Mouse (Mus musculus): ENCODE results near the gene Trp73. TPM values are rescaled to one million over a fixed set of nuclear protein-coding genes. Genes with fewer than 3 reads are reported as not detected.
A peak's percentile ranks its signal among the peaks of the same experiment; 100 is the strongest.

Gene Trp73
- polyA plus RNA-seq (2015; fragmentation: Nextera tagmentation; extraction: Ambion mirVana) = 0.05 TPM in 1 of 2 replicates, not detected in the other

DNA sequence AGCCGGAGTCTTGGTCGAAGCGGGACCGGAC lies at the start of gene Trp73:
TSS of gene Trp73 (minus strand) at position 27 of the 31 bp plus-strand sequence.
- no peak within 1 kb of the TSS for H3K9ac ChIP-seq
- H3K4me2 ChIP-seq = peak within 1 kb of the TSS; percentile 92
- peaks cover 72% of the 10 kb centered on the region for H3K27me3 ChIP-seq
- 0% methylated on average over 4 of the region's 4 CpGs for WGBS (ENCODE audit: insufficient replicate concordance)
- no peak within 1 kb of the TSS for H3K27ac ChIP-seq (replicated peaks)
- no peaks in the 10 kb centered on the region for H3K9me3 ChIP-seq (replicated peaks)
- no peak for ATAC-seq (ENCODE audit: insufficient read depth)
- peaks cover 46% of the 10 kb centered on the region for H3K4me1 ChIP-seq (replicated peaks)
- peak within 1 kb of the TSS; percentile 86 for H3K4me3 ChIP-seq (replicated peaks)
- H3K36me3 ChIP-seq (replicated peaks) = no peaks in the 10 kb centered on the region

DNA sequence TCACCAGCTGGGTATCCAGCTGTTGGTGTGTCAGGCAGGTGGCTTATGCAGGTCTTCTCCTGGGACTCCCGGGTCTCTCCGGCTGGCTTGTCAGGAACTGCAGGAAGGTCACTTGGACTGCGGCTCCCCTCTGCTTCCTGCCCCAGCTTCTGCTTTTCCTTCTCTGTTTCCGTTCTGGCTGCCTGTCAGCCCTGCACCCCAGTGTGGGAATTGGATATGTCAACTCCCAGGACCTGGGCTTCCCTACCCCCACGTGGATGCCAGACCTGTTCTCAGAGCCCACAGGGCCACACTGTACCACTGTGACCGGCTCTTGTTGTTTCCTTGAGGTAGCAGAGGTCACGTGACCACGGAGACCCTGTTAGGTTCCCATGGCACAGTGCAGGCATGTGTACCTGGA lies 48.9 kb upstream of the Trp73 start:
- Histone ChIP-seq H3K4me3 (replicated peaks) (no peak overlapping the region), H3K27ac (replicated peaks) (no peak overlapping the region), H3K36me3 (replicated peaks) (no peaks in the 10 kb centered on the region), H3K4me2 (no peak overlapping the region), H3K27me3 (peaks cover 5% of the 10 kb centered on the region), H3K9me3 (replicated peaks) (no peaks in the 10 kb centered on the region), H3K9ac (no peak overlapping the region), H3K4me1 (replicated peaks) (no peaks in the 10 kb centered on the region)
- no peak for ATAC-seq (ENCODE audit: insufficient read depth)
- 18% methylated on average over 8 of the region's 8 CpGs for WGBS (ENCODE audit: insufficient replicate concordance)

DNA sequence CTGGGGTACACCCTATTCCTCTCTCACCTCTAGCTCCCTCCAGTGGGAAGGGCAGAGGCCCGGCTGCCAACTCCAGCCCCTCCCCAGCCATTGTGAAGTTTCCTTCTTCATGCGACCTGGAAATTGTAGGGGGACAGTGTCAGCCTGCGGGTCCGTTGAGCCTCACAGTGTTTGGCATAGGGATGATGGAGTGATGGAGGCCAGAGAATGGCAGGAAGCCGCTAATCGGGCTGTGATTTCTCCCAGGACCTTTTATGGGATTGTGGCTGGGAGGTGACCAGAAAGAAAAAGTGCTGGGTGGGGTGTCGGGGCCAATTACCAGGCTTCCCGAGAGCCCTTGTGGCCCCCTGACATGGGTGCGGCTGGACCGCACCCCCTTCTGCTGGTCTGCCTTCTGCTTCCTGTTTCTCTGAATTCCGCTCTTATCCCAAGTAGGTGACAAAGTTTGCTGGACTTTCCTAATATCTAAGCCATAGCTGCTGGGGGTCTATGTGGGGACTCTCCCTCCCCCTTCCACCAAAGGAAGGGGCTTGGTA lies 46.1 kb upstream of the Trp73 start:
- Histone ChIP-seq H3K4me2 (no peak overlapping the region), H3K9ac (no peak overlapping the region), H3K36me3 (replicated peaks) (no peaks in the 10 kb centered on the region), H3K4me3 (replicated peaks) (no peak overlapping the region), H3K27me3 (peaks cover 10% of the 10 kb centered on the region), H3K9me3 (replicated peaks) (no peaks in the 10 kb centered on the region), H3K4me1 (replicated peaks) (no peaks in the 10 kb centered on the region), H3K27ac (replicated peaks) (no peak overlapping the region)
- 44% methylated on average over 11 of the region's 11 CpGs for WGBS (ENCODE audit: insufficient replicate concordance)
- ATAC-seq (ENCODE audit: insufficient read depth) = no peak

GRCm38 (mm10) chr4:154185001-154185400 lies 45.0 kb upstream of the Trp73 start:
- Histone ChIP-seq H3K4me2 (no peak overlapping the region), H3K4me3 (replicated peaks) (no peak overlapping the region), H3K9ac (no peak overlapping the region), H3K9me3 (replicated peaks) (no peaks in the 10 kb centered on the region), H3K27ac (replicated peaks) (no peak overlapping the region), H3K4me1 (replicated peaks) (no peaks in the 10 kb centered on the region), H3K36me3 (replicated peaks) (no peaks in the 10 kb centered on the region), H3K27me3 (peaks cover 10% of the 10 kb centered on the region)
- no peak for ATAC-seq (ENCODE audit: insufficient read depth)
- 63% methylated on average over 5 of the region's 5 CpGs for WGBS (ENCODE audit: insufficient replicate concordance)

DNA sequence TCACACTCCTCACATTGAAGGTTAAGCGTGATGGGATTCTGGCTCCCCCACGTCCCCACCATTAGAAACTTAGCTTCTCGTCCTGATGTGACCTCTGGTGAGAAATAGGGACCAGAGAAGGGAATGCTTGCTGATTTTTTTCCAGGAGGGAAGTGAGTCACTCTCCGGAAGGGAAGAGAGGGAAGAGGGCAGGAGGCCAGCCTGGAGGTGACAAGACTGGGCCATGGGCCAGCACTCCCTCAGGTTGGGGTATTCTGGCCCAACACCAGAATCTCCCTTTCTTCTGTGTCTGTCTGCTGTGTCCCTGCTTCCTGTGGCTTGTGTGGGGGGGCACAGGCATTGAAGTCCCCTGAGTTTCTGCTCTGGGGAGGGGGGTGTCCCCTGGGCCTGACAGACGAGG lies 43.6 kb upstream of the Trp73 start:
- H3K27ac ChIP-seq (replicated peaks) = no peak overlapping the region
- no peaks in the 10 kb centered on the region for H3K4me1 ChIP-seq (replicated peaks)
- 59% methylated on average over 5 of the region's 5 CpGs for WGBS (ENCODE audit: insufficient replicate concordance)
- H3K4me3 ChIP-seq (replicated peaks) = no peak overlapping the region
- H3K27me3 ChIP-seq = peaks cover 10% of the 10 kb centered on the region
- no peaks in the 10 kb centered on the region for H3K9me3 ChIP-seq (replicated peaks)
- no peaks in the 10 kb centered on the region for H3K36me3 ChIP-seq (replicated peaks)
- no peak overlapping the region for H3K4me2 ChIP-seq
- ATAC-seq (ENCODE audit: insufficient read depth) = no peak
- no peak overlapping the region for H3K9ac ChIP-seq

GRCm38 (mm10) chr4:154181001-154181400 lies 41.0 kb upstream of the Trp73 start:
- H3K4me2 ChIP-seq = no peak overlapping the region
- no peak overlapping the region for H3K9ac ChIP-seq
- no peak overlapping the region for H3K4me3 ChIP-seq (replicated peaks)
- H3K36me3 ChIP-seq (replicated peaks) = no peaks in the 10 kb centered on the region
- no peak overlapping the region for H3K27ac ChIP-seq (replicated peaks)
- WGBS (ENCODE audit: insufficient replicate concordance) = 73% methylated on average over 7 of the region's 7 CpGs
- H3K9me3 ChIP-seq (replicated peaks) = no peaks in the 10 kb centered on the region
- ATAC-seq (ENCODE audit: insufficient read depth) = no peak
- H3K27me3 ChIP-seq = peaks cover 5% of the 10 kb centered on the region
- H3K4me1 ChIP-seq (replicated peaks) = no peaks in the 10 kb centered on the region

DNA sequence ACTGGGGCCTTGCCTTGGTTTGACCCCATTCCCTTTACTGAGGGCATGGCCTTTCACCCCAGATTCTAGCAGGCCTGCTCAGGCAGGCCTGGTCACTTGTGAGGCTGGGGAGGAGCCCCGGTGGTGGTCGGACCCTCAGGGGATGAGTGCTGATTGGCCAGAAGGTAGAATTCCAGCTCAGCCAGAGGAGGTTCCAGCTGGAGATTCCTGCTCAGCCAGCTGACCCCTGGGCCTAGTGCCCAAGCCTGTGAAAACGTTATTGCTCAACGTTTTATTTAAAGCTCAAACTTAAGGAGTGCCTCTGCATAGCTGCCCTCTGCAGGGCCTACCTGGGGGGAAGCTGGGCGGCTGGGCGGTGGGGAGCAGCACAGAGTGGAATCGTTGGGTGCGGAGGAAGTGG lies 37.2 kb upstream of the Trp73 start:
- WGBS (ENCODE audit: insufficient replicate concordance) = 57% methylated on average over 8 of the region's 8 CpGs
- H3K4me3 ChIP-seq (replicated peaks) = no peak overlapping the region
- H3K9me3 ChIP-seq (replicated peaks) = no peaks in the 10 kb centered on the region
- no peak overlapping the region for H3K27ac ChIP-seq (replicated peaks)
- peaks cover 23% of the 10 kb centered on the region for H3K27me3 ChIP-seq
- ATAC-seq (ENCODE audit: insufficient read depth) = no peak
- no peaks in the 10 kb centered on the region for H3K36me3 ChIP-seq (replicated peaks)
- no peak overlapping the region for H3K4me2 ChIP-seq
- no peaks in the 10 kb centered on the region for H3K4me1 ChIP-seq (replicated peaks)
- H3K9ac ChIP-seq = no peak overlapping the region

GRCm38 (mm10) chr4:154171931-154172604 lies 32.1 kb upstream of the Trp73 start:
- Histone ChIP-seq H3K9me3 (replicated peaks) (no peaks in the 10 kb centered on the region), H3K36me3 (replicated peaks) (no peaks in the 10 kb centered on the region), H3K27me3 (peaks cover 70% of the 10 kb centered on the region), H3K9ac (no peak overlapping the region), H3K4me3 (replicated peaks) (no peak overlapping the region), H3K4me1 (replicated peaks) (peaks cover 3% of the 10 kb centered on the region), H3K27ac (replicated peaks) (no peak overlapping the region), H3K4me2 (no peak overlapping the region)
- no peak for ATAC-seq (ENCODE audit: insufficient read depth)
- WGBS (ENCODE audit: insufficient replicate concordance) = 33% methylated on average over 13 of the region's 13 CpGs

GRCm38 (mm10) chr4:154171151-154171930 lies 31.3 kb upstream of the Trp73 start:
- no peak overlapping the region for H3K9ac ChIP-seq
- H3K4me2 ChIP-seq = peak overlapping the region; percentile 60
- H3K4me3 ChIP-seq (replicated peaks) = peak overlapping the region; percentile 40
- WGBS (ENCODE audit: insufficient replicate concordance) = 2% methylated on average over 37 of the region's 37 CpGs
- no peaks in the 10 kb centered on the region for H3K36me3 ChIP-seq (replicated peaks)
- no peak for ATAC-seq (ENCODE audit: insufficient read depth)
- peaks cover 3% of the 10 kb centered on the region for H3K4me1 ChIP-seq (replicated peaks)
- no peaks in the 10 kb centered on the region for H3K9me3 ChIP-seq (replicated peaks)
- no peak overlapping the region for H3K27ac ChIP-seq (replicated peaks)
- peaks cover 76% of the 10 kb centered on the region for H3K27me3 ChIP-seq

DNA sequence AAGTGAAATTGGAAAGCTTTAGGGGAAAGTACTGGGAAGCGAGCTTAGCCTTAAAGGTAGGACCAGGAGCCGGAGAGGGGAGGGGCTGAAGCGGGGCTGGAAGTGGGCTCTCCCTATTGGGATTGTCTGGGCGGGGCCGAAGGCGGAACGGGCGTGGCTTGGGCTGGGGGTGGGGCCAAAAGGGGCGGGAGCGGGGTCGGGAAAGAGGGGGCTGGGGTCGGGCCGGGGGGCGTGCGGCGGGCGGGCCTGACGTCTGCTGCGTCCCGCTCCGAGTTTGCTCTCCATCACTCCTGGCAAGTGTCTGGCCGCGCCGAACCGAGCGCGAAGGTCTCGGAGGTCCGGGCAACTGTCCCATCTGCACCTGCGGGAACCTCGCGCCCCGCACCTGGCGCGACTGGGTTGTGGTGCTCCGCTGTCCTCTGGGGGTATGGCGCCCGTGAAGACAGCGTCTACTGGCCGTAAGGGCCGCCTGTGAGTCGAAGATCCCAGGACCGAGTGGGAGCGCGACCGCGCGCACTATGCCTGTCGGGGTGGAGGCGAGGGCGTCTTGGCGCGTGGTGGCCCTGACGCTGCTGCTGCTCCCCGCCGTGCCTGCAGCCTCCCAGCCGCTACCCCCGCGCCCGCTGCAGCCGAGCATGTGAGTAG lies 30.6 kb upstream of the Trp73 start, which contains the start of gene Megf6:
TSS of gene Megf6 (plus strand) at position 225 of the 645 bp plus-strand sequence.
- Histone ChIP-seq H3K27ac (replicated peaks) (no peak within 1 kb of the TSS), H3K9me3 (replicated peaks) (no peaks in the 10 kb centered on the region), H3K9ac (no peak within 1 kb of the TSS), H3K4me1 (replicated peaks) (peaks cover 3% of the 10 kb centered on the region), H3K36me3 (replicated peaks) (no peaks in the 10 kb centered on the region), H3K27me3 (peaks cover 81% of the 10 kb centered on the region), H3K4me3 (replicated peaks) (peak within 1 kb of the TSS; percentile 40), H3K4me2 (peak within 1 kb of the TSS; percentile 60)
- no peak for ATAC-seq (ENCODE audit: insufficient read depth)
- under 1% methylated on average over 59 of the region's 61 CpGs for WGBS (ENCODE audit: insufficient replicate concordance)

DNA sequence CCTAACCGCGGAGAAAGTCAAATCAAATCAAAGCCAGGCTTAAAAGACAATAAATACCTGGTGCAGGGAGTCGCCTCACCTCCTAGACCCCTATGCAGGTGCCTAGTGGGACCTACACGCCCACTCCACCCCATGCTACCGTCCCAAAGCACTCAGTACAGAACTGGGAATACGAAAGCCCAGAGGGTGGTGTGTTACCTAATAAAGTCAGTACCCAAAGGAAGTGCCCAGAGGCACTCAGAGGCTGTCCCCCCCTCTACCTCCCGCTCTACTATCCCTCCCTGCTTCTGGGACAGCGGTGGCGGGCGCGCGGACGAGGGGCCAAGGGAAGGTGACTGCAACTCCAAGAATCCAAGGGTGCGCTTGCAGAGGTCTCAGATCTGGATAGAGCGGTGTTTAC lies 30.0 kb upstream of the Trp73 start:
- H3K27me3 ChIP-seq = peaks cover 81% of the 10 kb centered on the region
- no peaks in the 10 kb centered on the region for H3K9me3 ChIP-seq (replicated peaks)
- H3K4me3 ChIP-seq (replicated peaks) = peak overlapping the region; percentile 40
- WGBS (ENCODE audit: insufficient replicate concordance) = 4% methylated on average over 15 of the region's 15 CpGs
- H3K4me1 ChIP-seq (replicated peaks) = peaks cover 3% of the 10 kb centered on the region
- H3K4me2 ChIP-seq = peak overlapping the region; percentile 60
- ATAC-seq (ENCODE audit: insufficient read depth) = no peak
- H3K27ac ChIP-seq (replicated peaks) = no peak overlapping the region
- H3K9ac ChIP-seq = no peak overlapping the region
- H3K36me3 ChIP-seq (replicated peaks) = no peaks in the 10 kb centered on the region
